Mouse (Mus musculus) liver, embryonic 16.5 days (tissue): ENCODE results near the gene Cpeb1. TPM values are rescaled to one million over a fixed set of nuclear protein-coding genes. Genes with fewer than 3 reads are reported as not detected.

Experiments
- ATAC-seq: fragments of 200-750 bp; cut with Nextera tagmentation; 2 replicates; pipeline ENCODE4 v1.8.0; 2017; ENCODE audit warnings: low read depth, mild to moderate bottlenecking, moderate number of reproducible peaks, moderate library complexity
- H3K27ac ChIP-seq: fragments of 300-500 bp; sonication (generic); 2 replicates; pipeline ENCODE4 v1.5.1; 2014; ENCODE audit warnings: mild to moderate bottlenecking, low read length
- H3K27me3 ChIP-seq: fragments of 300-500 bp; sonication (generic); 2 replicates; pipeline ENCODE4 v1.6.1; 2014; ENCODE audit warnings: low read depth, low read length, mixed read lengths; ENCODE audit not compliant: control insufficient read depth, insufficient read depth
- H3K36me3 ChIP-seq: fragments of 300-500 bp; sonication (generic); 2 replicates; pipeline ENCODE4 v1.6.1; 2014; ENCODE audit warnings: mild to moderate bottlenecking; ENCODE audit not compliant: control insufficient read depth, insufficient read depth
- H3K4me1 ChIP-seq: fragments of 300-500 bp; sonication (generic); 2 replicates; pipeline ENCODE4 v1.6.1; 2014; ENCODE audit warnings: low read depth, low read length, mixed read lengths; ENCODE audit not compliant: control insufficient read depth
- H3K4me2 ChIP-seq: fragments of 300-500 bp; sonication (generic); 2 replicates; pipeline ENCODE4 v1.6.1; 2014; ENCODE audit warnings: low read depth, low read length, mixed read lengths
- H3K4me3 ChIP-seq: fragments of 300-500 bp; sonication (generic); 2 replicates; pipeline ENCODE4 v1.5.1; 2014; ENCODE audit warnings: low read depth, mild to moderate bottlenecking, low read length
- H3K9ac ChIP-seq: fragments of 300-500 bp; sonication (generic); 2 replicates; pipeline ENCODE4 v1.6.1; 2014; ENCODE audit warnings: low read depth, low read length
- H3K9me3 ChIP-seq: fragments of 300-500 bp; sonication (generic); replicated peaks from 2 replicates; pipeline ENCODE4 v1.6.1; 2016; ENCODE audit warnings: low read length; ENCODE audit not compliant: control insufficient read depth
- WGBS: fragments of 180-500 bp; shearing (Covaris S2); extraction: QIAGEN DNeasy Blood & Tissue Kit; methylation state at CpG from one replicate; pipeline ENCODE4 v1.1.7; 2014; ENCODE audit not compliant: insufficient replicate concordance; 5-methylcytosine and 5-hydroxymethylcytosine counted together
- polyA plus RNA-seq: library from polyadenylated mRNA; unstranded; fragments of >200 nt; fragmentation: Nextera tagmentation; extraction: Ambion mirVana; gene quantifications from 2 replicates; pipeline ENCODE4 v1.2.1, GENCODE M21; 2015

The Cpeb1 gene
- polyA plus RNA-seq, 1 experiment from 2014 or later = not detected

DNA sequence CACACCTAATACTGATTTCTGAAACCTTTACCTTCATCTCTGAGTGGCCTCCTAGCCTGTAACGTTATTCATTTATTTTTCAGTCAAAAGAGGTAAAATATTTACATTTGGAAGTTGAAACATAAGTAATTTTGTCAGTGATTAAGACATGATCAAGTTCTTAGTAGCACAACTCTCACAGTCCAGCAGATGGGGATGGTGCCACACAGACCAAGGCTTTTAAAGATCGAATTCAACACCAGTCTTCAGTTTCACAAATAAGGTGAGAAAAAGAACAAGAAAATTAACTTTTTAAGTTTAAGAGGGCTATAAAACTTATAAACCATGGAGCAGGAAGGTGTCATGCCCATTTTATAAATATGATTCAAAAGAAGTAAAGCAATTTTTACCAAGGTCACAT, 56.3 kb downstream of the Cpeb1 start:
- ATAC-seq = no peak
- 31% methylated on average over 2 of the region's 2 CpGs for WGBS
- Histone ChIP-seq H3K36me3 (no peaks in the 10 kb centered on the region), H3K4me2 (no peak overlapping the region), H3K4me3 (no peak overlapping the region), H3K4me1 (no peaks in the 10 kb centered on the region), H3K9ac (no peak overlapping the region), H3K27ac (no peak overlapping the region), H3K9me3 (no peaks in the 10 kb centered on the region), H3K27me3 (no peaks in the 10 kb centered on the region)

DNA sequence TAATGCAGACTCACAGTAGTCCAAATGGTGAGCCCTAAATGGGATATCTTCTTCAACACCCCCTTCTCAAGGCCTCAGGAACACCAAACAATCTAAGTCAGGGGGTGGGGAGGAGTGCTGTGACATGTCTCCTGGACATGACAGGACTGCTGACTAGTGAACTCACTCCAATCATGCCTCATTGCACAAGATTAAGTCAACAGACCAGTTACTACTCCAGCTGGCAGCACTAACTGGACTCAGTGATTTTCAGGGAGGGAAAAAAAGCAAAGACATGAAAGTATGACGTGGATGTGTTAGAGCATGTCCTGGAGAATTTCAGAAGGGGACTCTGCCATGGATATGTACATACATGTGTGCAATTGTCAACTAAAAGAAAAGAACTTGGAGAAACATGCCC, 75.9 kb downstream of the Cpeb1 start:
- Histone ChIP-seq H3K4me3 (no peak overlapping the region), H3K27me3 (no peaks in the 10 kb centered on the region), H3K27ac (no peak overlapping the region), H3K36me3 (no peaks in the 10 kb centered on the region), H3K9ac (no peak overlapping the region), H3K4me2 (no peak overlapping the region), H3K4me1 (no peaks in the 10 kb centered on the region), H3K9me3 (no peaks in the 10 kb centered on the region)
- WGBS = 39% methylated on average over 1 of the region's 1 CpGs
- no peak for ATAC-seq

DNA sequence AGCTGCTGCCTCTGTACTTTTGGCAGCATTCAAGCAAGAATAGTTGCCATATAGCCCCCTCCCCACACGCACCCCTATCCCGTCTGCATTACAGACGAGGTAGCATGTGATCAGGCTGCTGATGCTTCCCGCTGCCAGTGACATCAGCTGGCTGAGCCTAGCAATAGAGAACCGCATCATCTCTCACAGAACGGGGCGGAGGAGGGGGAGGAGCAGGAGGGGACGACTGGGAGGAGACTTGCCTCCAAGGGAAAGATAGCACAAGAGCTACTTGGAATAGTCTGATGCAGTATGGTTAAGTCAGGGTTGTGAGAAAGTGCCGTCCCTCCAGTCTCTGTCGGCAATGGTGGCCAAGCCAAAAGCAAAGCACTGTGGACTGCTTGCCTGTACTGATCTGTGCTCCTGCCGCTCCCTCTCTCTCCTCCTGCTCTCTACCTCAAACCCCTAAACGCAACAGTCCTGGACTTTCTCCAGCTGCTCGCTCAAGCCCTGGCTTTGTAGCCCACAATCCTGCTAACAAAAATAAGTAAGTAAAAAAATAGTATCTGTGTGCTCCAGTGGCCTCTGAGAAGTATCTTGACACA, 82.8 kb downstream of the Cpeb1 start:
- Histone ChIP-seq H3K9me3 (no peaks in the 10 kb centered on the region), H3K27me3 (peaks cover 2% of the 10 kb centered on the region; the same call in 1 of the 2 replicates), H3K36me3 (no peaks in the 10 kb centered on the region), H3K4me3 (no peak overlapping the region), H3K4me2 (no peak overlapping the region), H3K4me1 (no peaks in the 10 kb centered on the region), H3K9ac (no peak overlapping the region), H3K27ac (no peak overlapping the region)
- WGBS = 10% methylated on average over 13 of the region's 13 CpGs
- no peak for ATAC-seq

DNA sequence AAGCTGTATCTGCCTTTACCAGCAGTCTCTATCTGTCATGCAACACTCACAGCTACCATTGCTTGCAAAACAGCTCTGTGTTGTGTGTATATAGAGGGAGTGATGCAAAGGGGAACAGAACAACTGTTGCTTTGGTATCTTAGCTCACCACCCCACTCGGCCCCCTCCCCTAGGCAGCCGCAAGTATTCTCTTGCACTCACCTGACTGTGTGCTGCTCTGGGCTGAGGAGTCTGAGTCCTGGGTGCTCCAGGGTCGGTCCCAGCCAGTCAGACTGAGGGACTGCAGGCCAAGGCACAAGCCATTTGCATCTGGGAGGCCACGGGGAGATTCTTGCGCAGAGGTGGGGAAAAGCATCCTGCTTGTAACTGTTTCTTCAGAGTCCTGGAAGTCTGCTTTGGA, 83.5 kb downstream of the Cpeb1 start:
- no peak overlapping the region for H3K9ac ChIP-seq
- no peak for ATAC-seq
- H3K9me3 ChIP-seq = no peaks in the 10 kb centered on the region
- no peak overlapping the region for H3K4me3 ChIP-seq
- H3K27me3 ChIP-seq = peaks cover 2% of the 10 kb centered on the region; the same call in 1 of the 2 replicates
- 28% methylated on average over 5 of the region's 5 CpGs for WGBS
- H3K27ac ChIP-seq = no peak overlapping the region
- no peaks in the 10 kb centered on the region for H3K4me1 ChIP-seq
- no peaks in the 10 kb centered on the region for H3K36me3 ChIP-seq
- no peak overlapping the region for H3K4me2 ChIP-seq

DNA sequence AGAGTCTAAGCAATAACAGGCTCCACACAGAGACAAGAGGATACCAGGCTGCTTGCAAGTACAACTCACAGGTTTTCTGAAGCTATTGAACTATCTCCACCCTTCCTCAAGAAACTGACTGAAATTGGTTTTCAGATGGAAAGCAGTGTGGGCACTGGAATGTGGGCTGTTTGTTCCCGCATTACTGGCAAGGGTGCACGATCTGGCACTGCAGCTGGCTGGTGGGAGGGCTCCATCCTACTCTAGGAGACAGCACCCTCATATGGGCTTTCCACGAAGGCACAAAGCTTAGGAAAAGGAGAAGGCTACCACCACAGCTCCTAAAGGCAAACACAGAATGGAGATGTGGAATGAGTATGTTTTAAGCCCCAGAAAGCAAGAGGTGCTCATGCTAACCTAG, 85.5 kb downstream of the Cpeb1 start:
- peaks cover 2% of the 10 kb centered on the region; the same call in 1 of the 2 replicates for H3K27me3 ChIP-seq

DNA sequence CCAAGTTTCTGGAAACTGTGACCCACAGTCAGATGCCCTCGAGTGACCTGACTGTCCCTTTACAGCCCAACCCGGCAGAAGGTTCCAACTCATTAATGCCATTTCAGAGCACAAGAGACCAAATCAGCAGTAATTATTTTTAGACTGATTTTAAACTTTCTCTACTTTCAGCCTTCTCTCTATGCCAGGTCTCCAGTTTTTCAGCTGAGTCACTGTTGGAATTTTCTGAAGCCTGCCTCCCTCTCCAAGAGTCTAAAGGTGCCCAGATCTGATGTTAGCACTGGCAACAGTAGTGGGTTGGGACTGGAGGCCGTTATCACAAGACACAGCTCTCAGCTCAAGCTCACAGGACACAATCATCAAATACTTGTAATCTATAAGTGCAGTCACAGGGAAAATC, 87.3 kb downstream of the Cpeb1 start:
- no peaks in the 10 kb centered on the region for H3K9me3 ChIP-seq
- ATAC-seq = no peak
- no peaks in the 10 kb centered on the region for H3K4me1 ChIP-seq
- 46% methylated on average over 3 of the region's 3 CpGs for WGBS
- H3K27ac ChIP-seq = no peak overlapping the region
- no peak overlapping the region for H3K4me2 ChIP-seq
- H3K4me3 ChIP-seq = no peak overlapping the region
- no peak overlapping the region for H3K9ac ChIP-seq
- H3K27me3 ChIP-seq = peaks cover 2% of the 10 kb centered on the region; the same call in 1 of the 2 replicates
- no peaks in the 10 kb centered on the region for H3K36me3 ChIP-seq

More for the DNA sequence above, 85.5 kb downstream of the Cpeb1 start:
- no peak for ATAC-seq
- WGBS = 46% methylated on average over 3 of the region's 3 CpGs
- Histone ChIP-seq H3K36me3 (no peaks in the 10 kb centered on the region), H3K4me1 (no peaks in the 10 kb centered on the region), H3K4me3 (no peak overlapping the region), H3K9me3 (no peaks in the 10 kb centered on the region), H3K9ac (no peak overlapping the region), H3K27ac (no peak overlapping the region), H3K4me2 (no peak overlapping the region)

DNA sequence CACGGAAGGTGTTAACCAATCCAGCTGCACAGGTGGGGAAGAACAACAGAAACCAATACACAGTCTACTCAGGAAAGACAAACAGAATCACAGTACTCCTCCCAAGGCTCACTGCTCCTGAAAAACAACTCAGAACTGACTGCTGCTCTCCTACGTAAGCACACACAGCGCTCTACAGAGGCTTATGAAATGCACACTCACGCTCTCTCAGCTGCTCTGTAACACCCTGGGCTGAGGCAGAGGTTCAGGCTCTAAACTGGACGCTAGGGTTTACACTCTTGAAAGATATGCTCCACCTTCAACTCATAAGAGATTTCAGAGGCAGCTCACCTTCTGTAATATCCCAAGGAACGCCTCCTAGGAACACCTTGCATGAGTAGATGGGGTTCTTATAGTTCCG, 98.3 kb downstream of the Cpeb1 start:
- no peaks in the 10 kb centered on the region for H3K27me3 ChIP-seq
- H3K4me2 ChIP-seq = no peak overlapping the region
- 61% methylated on average over 7 of the region's 7 CpGs for WGBS
- no peak for ATAC-seq
- no peak overlapping the region for H3K4me3 ChIP-seq
- no peak overlapping the region for H3K9ac ChIP-seq
- no peaks in the 10 kb centered on the region for H3K36me3 ChIP-seq
- H3K27ac ChIP-seq = no peak overlapping the region
- no peaks in the 10 kb centered on the region for H3K4me1 ChIP-seq
- no peaks in the 10 kb centered on the region for H3K9me3 ChIP-seq

DNA sequence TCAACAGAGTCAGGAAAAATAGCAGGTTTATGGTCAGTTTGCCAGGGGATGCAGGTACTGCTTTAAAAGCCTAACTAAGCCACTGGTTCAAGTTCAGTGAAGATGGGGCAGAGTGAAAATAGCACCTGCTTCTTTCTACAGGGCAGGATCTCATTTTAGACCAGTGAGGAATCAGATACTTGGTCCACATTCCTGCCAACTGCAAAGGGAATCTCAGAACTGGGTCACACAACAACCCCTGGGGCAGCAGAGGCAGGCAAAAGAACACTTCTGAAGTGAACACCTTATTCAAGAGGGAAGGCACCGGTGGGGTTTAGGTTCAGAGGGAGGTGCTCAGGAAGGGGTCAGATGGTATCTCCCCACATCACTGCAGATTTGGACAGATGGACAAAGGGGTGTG, 98.9 kb downstream of the Cpeb1 start:
- no peaks in the 10 kb centered on the region for H3K36me3 ChIP-seq
- H3K4me1 ChIP-seq = no peaks in the 10 kb centered on the region
- no peak for ATAC-seq
- no peak overlapping the region for H3K4me2 ChIP-seq
- no peaks in the 10 kb centered on the region for H3K9me3 ChIP-seq
- no peak overlapping the region for H3K4me3 ChIP-seq
- H3K27me3 ChIP-seq = no peaks in the 10 kb centered on the region
- WGBS = 69% methylated on average over 1 of the region's 1 CpGs
- no peak overlapping the region for H3K27ac ChIP-seq
- no peak overlapping the region for H3K9ac ChIP-seq

DNA sequence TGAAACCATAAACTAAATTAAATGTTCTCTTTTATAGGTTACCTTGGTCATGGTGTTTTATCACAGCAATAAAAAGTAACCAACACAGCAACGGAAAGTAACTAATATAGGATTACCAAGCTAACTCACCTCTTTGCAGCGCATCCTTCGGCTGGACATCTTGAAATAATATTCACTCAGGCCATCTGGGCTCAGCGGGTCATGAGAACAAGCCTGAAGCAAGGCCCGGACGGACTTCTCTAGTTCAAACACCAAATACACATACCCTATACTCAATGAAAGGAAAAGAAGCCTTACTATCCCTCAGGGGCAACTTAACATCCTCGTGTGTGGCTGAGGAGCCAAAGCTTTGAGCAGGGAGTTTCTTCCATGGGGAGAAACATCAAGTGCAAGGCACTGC, 99.5 kb downstream of the Cpeb1 start:
- no peaks in the 10 kb centered on the region for H3K36me3 ChIP-seq
- H3K4me2 ChIP-seq = no peak overlapping the region
- WGBS = 60% methylated on average over 7 of the region's 7 CpGs
- no peaks in the 10 kb centered on the region for H3K4me1 ChIP-seq
- no peaks in the 10 kb centered on the region for H3K9me3 ChIP-seq
- no peaks in the 10 kb centered on the region for H3K27me3 ChIP-seq
- no peak overlapping the region for H3K9ac ChIP-seq
- H3K4me3 ChIP-seq = no peak overlapping the region
- no peak overlapping the region for H3K27ac ChIP-seq
- ATAC-seq = no peak
